Mouse (Mus musculus) heart, adult 2 months (tissue): ENCODE data around the gene 1700018G05Rik.
"Not testable (repeated sequence)": the region's sequence is repeated elsewhere in the genome, so short reads cannot be mapped to it uniquely, and the experiment has no call there.

Experiments
- CTCF ChIP-seq: fragments of 200-600 bp; IDR thresholded peaks from 2 replicates; pipeline ENCODE4 v1.8.1; 2022; ENCODE audit warnings: antibody characterized with exemption, mild to moderate bottlenecking, moderate library complexity
- EP300 ChIP-seq: fragments of 200-500 bp; IDR thresholded peaks from 2 replicates; pipeline ENCODE4 v1.6.1; 2011; ENCODE audit warnings: low read depth, low read length, control low read depth; ENCODE audit not compliant: insufficient read depth
- POLR2A ChIP-seq: fragments of 200-500 bp; IDR thresholded peaks from 2 replicates; pipeline ENCODE4 v1.6.1; 2011; ENCODE audit warnings: mild to moderate bottlenecking, low read depth, low read length, control low read depth; ENCODE audit not compliant: insufficient read depth

- not testable (repeated sequence) for TF ChIP-seq CTCF, EP300, POLR2A
Measured at GRCm38 (mm10) chrX:102950136-102950535, 22.0 kb downstream of the 1700018G05Rik start.
